10 mouse cellular contexts compared by ENCODE assay signal in genomic region chr6:87882816-87883215, GRCm38 (mm10). TPM values are rescaled to one million over a fixed set of nuclear protein-coding genes. Genes with fewer than 3 reads are reported as not detected.
DNase-seq lines count a peak whose midpoint lies in the region; ATAC-seq lines count a peak whose summit lies in the region.
"Had no signal": no experiment of that assay in that cellular context is flagged by ENCODE, and none has a peak within 500 bp of the region (broad histone marks: within the 10 kb centered on the region; RNA-seq: fewer than 3 reads in every experiment).

No protein-coding gene starts in this region.

- no peaks in the 10 kb centered on the region for H3K27me3 ChIP-seq in forebrain, embryonic 14.5 days (replicated peaks; ENCODE audit: control insufficient read depth, insufficient read depth, low read length)
- no peaks in the 10 kb centered on the region for H3K27me3 ChIP-seq in forebrain, embryonic 13.5 days
- H3K27me3 ChIP-seq: limb, embryonic 15.5 days had no signal

- DNase-seq in forebrain, embryonic 14.5 days (ENCODE audit: low spot score): peak; percentile 41
- DNase-seq in MN1 (ENCODE audit: low spot score): peak; percentile 89
- peak; percentile 71 to 85 for DNase-seq in frontal cortex, postnatal 14 days (ENCODE audit: low spot score in 2 of 2)
- DNase-seq in left cerebral cortex, postnatal 14 days (ENCODE audit: low spot score in 2 of 2): peak; percentile 85 to 94
- no peak for DNase-seq in gastrocnemius, postnatal 25 days
- DNase-seq: heart, adult 2 months had no signal

- ATAC-seq in forebrain, embryonic 14.5 days: no peak
- ATAC-seq in forebrain, embryonic 13.5 days: no peak
- no peak for ATAC-seq in inflammation-experienced regulatory T-cells, adult 6 months
- ATAC-seq in erythroblast, adult 5-6 weeks (replicated peaks; ENCODE audit: low FRiP score, poor library complexity, severe bottlenecking): no peak

- no peak overlapping the region for H3K4me2 ChIP-seq in forebrain, embryonic 14.5 days (ENCODE audit: low read length)
- H3K4me2 ChIP-seq in forebrain, embryonic 13.5 days: no peak overlapping the region
- H3K4me2 ChIP-seq: limb, embryonic 15.5 days had no signal

- intact Hi-C loops in left cerebral cortex, postnatal 14 days (cut with DNase I): no loop called here

- no peaks in the 10 kb centered on the region for H3K4me1 ChIP-seq in forebrain, embryonic 14.5 days (ENCODE audit: control insufficient read depth, insufficient read depth, low read length)
- no peaks in the 10 kb centered on the region for H3K4me1 ChIP-seq in forebrain, embryonic 13.5 days
- H3K4me1 ChIP-seq: limb, embryonic 15.5 days had no signal

- H3K27ac ChIP-seq in forebrain, embryonic 14.5 days (ENCODE audit: low read depth, low read length): no peak overlapping the region
- no peak overlapping the region for H3K27ac ChIP-seq in forebrain, embryonic 13.5 days
- H3K27ac ChIP-seq: heart, adult 2 months; limb, embryonic 15.5 days had no signal

- no peaks in the 10 kb centered on the region for H3K36me3 ChIP-seq in forebrain, embryonic 14.5 days (ENCODE audit: control insufficient read depth, insufficient read depth, low read length)
- H3K36me3 ChIP-seq in forebrain, embryonic 13.5 days (ENCODE audit: poor library complexity, severe bottlenecking): no peaks in the 10 kb centered on the region
- H3K36me3 ChIP-seq: limb, embryonic 15.5 days had no signal

- no peaks in the 10 kb centered on the region for H3K9me3 ChIP-seq in forebrain, embryonic 14.5 days (replicated peaks; ENCODE audit: control insufficient read depth, low read length)
- H3K9me3 ChIP-seq in forebrain, embryonic 13.5 days (replicated peaks): no peaks in the 10 kb centered on the region
- H3K9me3 ChIP-seq: limb, embryonic 15.5 days had no signal

- 53% methylated on average over 4 of the region's 4 CpGs for WGBS in forebrain, embryonic 14.5 days
- 57% methylated on average over 4 of the region's 4 CpGs for WGBS in forebrain, embryonic 13.5 days

- no peak overlapping the region for H3K9ac ChIP-seq in forebrain, embryonic 14.5 days (ENCODE audit: low read length)
- no peak overlapping the region for H3K9ac ChIP-seq in forebrain, embryonic 13.5 days
- H3K9ac ChIP-seq: limb, embryonic 15.5 days had no signal

- no peak overlapping the region for H3K4me3 ChIP-seq in forebrain, embryonic 14.5 days (ENCODE audit: low read depth, low read length)
- no peak overlapping the region for H3K4me3 ChIP-seq in forebrain, embryonic 13.5 days
- H3K4me3 ChIP-seq: heart, adult 2 months; limb, embryonic 15.5 days had no signal

RNA-seq across cellular contexts. Expression of gene Copg1, which starts 4.8 kb away (rescaled TPM):
- polyA plus RNA-seq in forebrain, embryonic 14.5 days (2014; fragmentation: Nextera tagmentation; extraction: Ambion mirVana): 148 and 158 TPM in 2 replicates
- polyA plus RNA-seq in forebrain, embryonic 13.5 days (2015; fragmentation: Nextera tagmentation; extraction: Ambion mirVana): 133 and 151 TPM in 2 replicates
- total RNA-seq in left cerebral cortex, postnatal 14 days (2021): 100 to 1,000 TPM; 196 to 202 TPM
- 100 to 1,000 TPM in 1 of 3 experiments, 10 to 100 TPM in 2; 63.1 to 108 (median 84.1) TPM for polyA plus RNA-seq in inflammation-experienced regulatory T-cells, adult 6 months (2017; shearing (Covaris generic))
- total RNA-seq in gastrocnemius, postnatal 25 days (2021): 10 to 100 TPM; 30.1 to 35.4 TPM
- total RNA-seq in erythroblast, adult 5-6 weeks (2015; ENCODE audit: low replicate concordance): 11.1 and 11.5 TPM in 2 replicates
- total RNA-seq in erythroblast, adult 5-6 weeks (2017; ENCODE audit: low replicate concordance): 14.5 and 20.5 TPM in 2 replicates

RNA-seq across cellular contexts. Expression of gene Hmces, which starts 30.9 kb away (rescaled TPM):
- 56.0 and 58.2 TPM in 2 replicates for polyA plus RNA-seq in forebrain, embryonic 14.5 days (2014; fragmentation: Nextera tagmentation; extraction: Ambion mirVana)
- 54.6 and 60.4 TPM in 2 replicates for polyA plus RNA-seq in forebrain, embryonic 13.5 days (2015; fragmentation: Nextera tagmentation; extraction: Ambion mirVana)
- 10 to 100 TPM; 28.0 to 28.3 TPM for total RNA-seq in left cerebral cortex, postnatal 14 days (2021)
- 10 to 100 TPM; 45.1 to 53.4 (median 49.3) TPM for polyA plus RNA-seq in inflammation-experienced regulatory T-cells, adult 6 months (2017; shearing (Covaris generic))
- total RNA-seq in gastrocnemius, postnatal 25 days (2021): 1 to 10 TPM; 5.4 to 7.4 TPM
- 10.0 TPM in 2 replicates for total RNA-seq in erythroblast, adult 5-6 weeks (2015; ENCODE audit: low replicate concordance)
- total RNA-seq in erythroblast, adult 5-6 weeks (2017; ENCODE audit: low replicate concordance): 7.8 and 8.6 TPM in 2 replicates

RNA-seq across cellular contexts. Expression of gene Cnbp, which starts 31.9 kb away (rescaled TPM):
- polyA plus RNA-seq in forebrain, embryonic 14.5 days (2014; fragmentation: Nextera tagmentation; extraction: Ambion mirVana): 808 and 818 TPM in 2 replicates
- polyA plus RNA-seq in forebrain, embryonic 13.5 days (2015; fragmentation: Nextera tagmentation; extraction: Ambion mirVana): 949 and 1,006 TPM in 2 replicates
- 100 to 1,000 TPM; 238 to 247 TPM for total RNA-seq in left cerebral cortex, postnatal 14 days (2021)
- polyA plus RNA-seq in inflammation-experienced regulatory T-cells, adult 6 months (2017; shearing (Covaris generic)): 1,000 to 10,000 TPM in 2 of 3 experiments, 100 to 1,000 TPM in 1; 888 to 1,186 (median 1,089) TPM
- total RNA-seq in gastrocnemius, postnatal 25 days (2021): 100 to 1,000 TPM; 410 to 437 TPM
- total RNA-seq in erythroblast, adult 5-6 weeks (2015; ENCODE audit: low replicate concordance): 121 and 143 TPM in 2 replicates
- 172 and 205 TPM in 2 replicates for total RNA-seq in erythroblast, adult 5-6 weeks (2017; ENCODE audit: low replicate concordance)

RNA-seq across cellular contexts. Expression of gene Isy1, which starts 44.2 kb away (rescaled TPM):
- polyA plus RNA-seq in forebrain, embryonic 14.5 days (2014; fragmentation: Nextera tagmentation; extraction: Ambion mirVana): 34.1 and 37.8 TPM in 2 replicates
- polyA plus RNA-seq in forebrain, embryonic 13.5 days (2015; fragmentation: Nextera tagmentation; extraction: Ambion mirVana): 46.5 and 49.8 TPM in 2 replicates
- total RNA-seq in left cerebral cortex, postnatal 14 days (2021): 10 to 100 TPM; 28.4 to 30.1 TPM
- polyA plus RNA-seq in inflammation-experienced regulatory T-cells, adult 6 months (2017; shearing (Covaris generic)): 100 to 1,000 TPM in 1 of 3 experiments, 10 to 100 TPM in 2; 84.1 to 102 (median 98.9) TPM
- total RNA-seq in gastrocnemius, postnatal 25 days (2021): 10 to 100 TPM; 17.8 to 20.4 TPM
- 3.7 and 6.3 TPM in 2 replicates for total RNA-seq in erythroblast, adult 5-6 weeks (2015; ENCODE audit: low replicate concordance)
- total RNA-seq in erythroblast, adult 5-6 weeks (2017; ENCODE audit: low replicate concordance): 3.5 and 5.0 TPM in 2 replicates

RNA-seq across cellular contexts. Expression of gene Gm45140, which starts 47.2 kb away (rescaled TPM):
- 1.2 and 2.4 TPM in 2 replicates for polyA plus RNA-seq in forebrain, embryonic 14.5 days (2014; fragmentation: Nextera tagmentation; extraction: Ambion mirVana)
- 1.4 and 2.3 TPM in 2 replicates for polyA plus RNA-seq in forebrain, embryonic 13.5 days (2015; fragmentation: Nextera tagmentation; extraction: Ambion mirVana)
- 1 to 10 TPM; 3.2 to 3.5 TPM for total RNA-seq in left cerebral cortex, postnatal 14 days (2021)
- polyA plus RNA-seq in inflammation-experienced regulatory T-cells, adult 6 months (2017; shearing (Covaris generic)): 1 to 10 TPM; 3.6 to 6.6 (median 4.6) TPM
- total RNA-seq in gastrocnemius, postnatal 25 days (2021): under 1 TPM in 1 of 2 experiments, not detected in 1; 0.59 TPM
- total RNA-seq in erythroblast, adult 5-6 weeks (2015; ENCODE audit: low replicate concordance): 1.3 TPM in 2 replicates
- 12.8 and 18.0 TPM in 2 replicates for total RNA-seq in erythroblast, adult 5-6 weeks (2017; ENCODE audit: low replicate concordance)

Comparison
In these comparisons a context has a peak if more than half of its experiments do, and no peak if none do; other contexts are left out.
1. RNA of gene Copg1, which starts 4.8 kb away (total RNA-seq): 196 to 202 TPM in left cerebral cortex, postnatal 14 days; 30.1 to 35.4 TPM in gastrocnemius, postnatal 25 days and 11.1 to 20.5 TPM in erythroblast, adult 5-6 weeks; every median in the first group is over 4 times any median in the second.